Mouse (Mus musculus): ENCODE measurements around the gene Ntm. TPM values are rescaled to one million over a fixed set of nuclear protein-coding genes. Genes with fewer than 3 reads are reported as not detected.

Ntm gene
- total RNA-seq, 2 experiments from 2014 or later = 278 to 286 TPM

DNA sequence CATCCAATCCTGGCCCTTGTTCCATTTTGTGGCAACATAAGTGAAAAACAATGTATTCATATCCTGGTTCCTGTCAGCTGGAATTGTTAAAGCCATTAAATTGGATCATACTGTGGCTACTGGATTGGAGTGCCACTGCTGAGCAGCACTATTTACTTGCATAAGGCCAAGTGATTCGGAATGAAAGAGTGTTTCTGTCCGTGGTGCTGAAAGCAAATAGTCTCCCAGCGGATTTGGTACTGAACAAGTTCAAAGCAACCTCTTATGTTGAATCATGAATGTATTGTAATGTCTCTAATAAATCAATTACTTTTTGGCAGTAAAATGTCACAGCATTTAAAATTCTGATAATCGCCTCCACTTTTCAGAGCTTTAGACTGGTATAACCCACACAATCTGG lies 817.0 kb downstream of the Ntm start:
- intact Hi-C loops (cut with DNase I) = no loop called here
- no peak for DNase-seq (ENCODE audit: low spot score in 2 of 2)

DNA sequence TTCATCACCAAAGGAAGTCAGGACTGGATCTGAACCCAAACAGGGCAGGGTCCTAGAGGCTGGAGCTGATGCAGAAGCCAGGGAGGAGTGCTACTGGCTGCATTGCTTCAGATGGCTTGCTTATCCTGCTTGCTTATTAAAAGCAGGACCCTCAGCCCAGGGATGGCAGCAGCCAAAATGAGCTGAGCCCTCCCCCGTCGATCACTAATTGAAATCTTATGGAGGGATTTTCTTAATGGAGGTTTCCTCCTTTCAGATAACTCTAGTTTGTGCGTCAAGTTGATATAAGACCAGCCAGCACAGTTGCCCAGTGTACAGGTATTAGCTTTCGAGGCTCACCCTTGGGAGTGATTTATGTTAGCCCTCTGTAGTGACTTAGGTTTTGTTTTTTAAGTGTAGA lies 826.9 kb downstream of the Ntm start:
- intact Hi-C loops (cut with DNase I) = no loop called here
- no peak for DNase-seq (ENCODE audit: low spot score in 2 of 2)

DNA sequence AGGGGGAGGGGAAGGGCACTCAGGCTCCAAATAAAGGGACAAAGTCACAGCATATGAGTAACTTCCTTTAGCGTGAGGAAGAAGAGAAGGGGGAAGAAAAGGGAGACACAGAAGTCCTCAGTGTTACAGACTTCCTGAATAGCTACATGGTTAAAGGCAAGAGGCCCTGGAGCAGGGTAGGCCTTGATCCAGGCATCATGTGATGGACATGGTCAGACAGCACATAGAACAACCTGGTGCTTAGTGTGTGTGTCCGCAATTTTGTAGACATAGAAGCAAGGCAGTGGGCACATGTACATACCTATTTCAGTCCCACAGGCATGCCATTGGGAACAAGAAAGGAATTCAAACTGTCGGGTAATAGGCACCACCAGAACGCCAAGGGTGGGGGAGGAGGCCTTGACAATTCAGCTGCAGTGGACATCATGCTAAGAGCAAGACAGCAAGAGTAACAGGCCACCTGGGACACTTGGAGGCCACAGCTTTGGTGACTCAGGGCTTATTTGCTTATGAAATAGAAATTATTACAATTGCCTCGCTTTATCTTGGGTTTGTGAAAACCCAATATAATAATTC lies 832.1 kb downstream of the Ntm start:
- intact Hi-C loops (cut with DNase I) = no loop called here

DNA sequence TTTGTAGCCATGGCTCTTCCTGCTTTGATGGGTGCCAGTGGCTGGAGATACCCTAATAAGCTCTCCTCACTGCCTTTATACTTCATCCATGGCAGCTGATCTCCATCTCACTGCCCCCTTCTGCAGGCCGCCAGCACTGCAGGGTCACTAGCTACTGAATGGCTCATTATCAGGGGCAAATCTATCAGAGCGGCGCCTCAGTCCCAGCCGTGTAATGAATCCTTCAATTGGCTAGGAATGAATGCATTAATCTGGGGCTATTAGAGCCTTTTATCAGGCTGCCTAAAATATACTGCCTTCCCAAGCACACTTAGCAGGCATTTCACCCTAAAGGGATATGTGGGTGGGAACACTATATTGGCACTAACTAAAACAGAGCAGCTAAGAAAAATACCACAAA lies 832.6 kb downstream of the Ntm start:
- intact Hi-C loops (cut with DNase I) = no loop called here
- DNase-seq (ENCODE audit: low spot score in 2 of 2) = no peak

More for the DNA sequence above, 832.1 kb downstream of the Ntm start:
- no peak for DNase-seq (ENCODE audit: low spot score in 2 of 2)

DNA sequence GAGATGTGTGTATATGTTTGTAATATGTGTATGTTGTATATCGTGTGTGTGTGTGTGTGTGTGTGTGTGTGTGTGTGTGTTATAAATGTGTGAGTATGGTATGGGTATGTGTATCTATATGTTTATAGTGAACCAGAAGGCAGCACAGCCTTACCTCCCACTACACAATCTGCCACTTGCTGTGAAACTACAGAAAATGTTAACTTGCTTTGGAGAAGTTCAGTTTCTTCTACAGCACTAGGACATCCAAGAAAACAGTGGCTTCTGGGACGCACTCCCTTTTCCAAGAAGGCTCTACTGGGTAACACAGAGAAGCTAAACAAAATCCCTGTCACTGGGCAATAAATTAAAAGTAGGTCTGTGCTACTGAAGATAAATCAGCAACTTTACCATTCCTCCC lies 834.5 kb downstream of the Ntm start:
- intact Hi-C loops (cut with DNase I) = no loop called here
- no peak for DNase-seq (ENCODE audit: low spot score in 2 of 2)

DNA sequence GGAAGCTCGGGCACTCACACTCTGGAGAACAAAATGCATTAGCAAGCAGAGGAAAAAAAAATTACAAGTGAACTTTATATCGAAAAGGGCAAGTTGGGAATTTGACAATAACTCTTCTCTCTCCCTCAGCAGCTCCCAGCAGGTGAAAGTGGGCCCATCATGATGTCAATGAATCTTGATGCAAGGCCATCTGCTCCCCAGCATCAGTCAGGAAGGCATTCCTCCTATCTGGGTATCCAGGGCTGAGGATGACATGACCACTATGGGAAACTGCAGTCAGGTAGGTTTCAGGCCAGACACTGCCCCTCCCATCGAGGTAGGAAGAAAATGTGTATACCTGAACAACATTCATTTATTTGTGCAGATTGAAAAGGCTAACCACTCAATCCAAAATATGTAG lies 838.5 kb downstream of the Ntm start:
- DNase-seq (ENCODE audit: low spot score in 2 of 2) = no peak
- intact Hi-C loops (cut with DNase I) = no loop called here

DNA sequence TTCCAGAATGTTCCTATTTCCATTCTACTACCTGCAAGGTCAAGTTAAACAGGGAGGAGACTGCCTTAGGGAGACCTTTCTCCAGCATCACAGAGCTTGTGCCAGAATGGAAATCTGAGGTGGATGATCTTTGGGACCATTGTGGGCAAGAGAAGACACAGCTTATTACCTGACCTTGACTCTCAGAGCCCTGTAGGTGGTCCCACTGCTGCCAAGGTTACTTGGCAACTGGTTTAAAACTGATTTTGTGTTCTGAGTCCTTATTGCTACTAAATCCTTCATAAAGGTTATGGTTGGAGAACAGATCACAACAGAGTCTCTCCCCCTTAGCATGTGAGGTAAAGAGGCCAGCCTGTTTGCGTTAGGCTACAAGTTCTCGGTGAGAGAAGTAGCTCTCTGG lies 839.1 kb downstream of the Ntm start:
- DNase-seq (ENCODE audit: low spot score in 2 of 2) = no peak
- intact Hi-C loops (cut with DNase I) = no loop called here

DNA sequence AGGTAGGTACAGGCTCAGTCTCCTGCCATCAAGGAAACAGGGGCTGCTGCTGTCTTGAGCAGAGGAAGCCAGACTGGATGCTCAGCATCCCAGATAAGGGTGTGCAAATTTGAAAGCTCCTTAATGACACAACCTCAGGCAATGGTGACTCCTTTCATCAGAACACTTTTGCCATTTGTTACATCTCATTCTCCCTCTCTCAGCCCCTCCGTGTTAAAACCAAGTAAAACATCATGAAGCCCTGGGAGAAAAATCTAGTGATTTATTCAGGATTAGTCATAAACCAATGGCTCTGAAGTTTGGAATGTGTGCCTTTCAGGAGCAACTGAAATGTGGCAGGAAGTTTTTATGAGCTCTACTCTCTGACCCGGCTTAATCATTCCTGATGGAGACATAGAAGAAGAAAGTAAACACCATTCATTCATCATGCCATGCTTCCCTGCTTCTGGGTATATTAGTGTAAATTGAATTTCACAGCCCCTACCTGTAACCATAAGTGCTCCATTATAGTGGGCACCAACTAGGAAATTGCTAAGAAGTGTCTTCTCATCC lies 845.3 kb downstream of the Ntm start:
- no peak for DNase-seq (ENCODE audit: low spot score in 2 of 2)
- intact Hi-C loops (cut with DNase I) = no loop called here

- DNase-seq (ENCODE audit: low spot score in 2 of 2) = no peak
- intact Hi-C loops (cut with DNase I) = no loop called here
Measured at GRCm38 (mm10) chr9:29115337-29115736, 847.6 kb downstream of the Ntm start.

- no peak for DNase-seq (ENCODE audit: low spot score in 2 of 2)
- intact Hi-C loops (cut with DNase I) = no loop called here
Measured at GRCm38 (mm10) chr9:29106771-29107170, 856.2 kb downstream of the Ntm start.

DNA sequence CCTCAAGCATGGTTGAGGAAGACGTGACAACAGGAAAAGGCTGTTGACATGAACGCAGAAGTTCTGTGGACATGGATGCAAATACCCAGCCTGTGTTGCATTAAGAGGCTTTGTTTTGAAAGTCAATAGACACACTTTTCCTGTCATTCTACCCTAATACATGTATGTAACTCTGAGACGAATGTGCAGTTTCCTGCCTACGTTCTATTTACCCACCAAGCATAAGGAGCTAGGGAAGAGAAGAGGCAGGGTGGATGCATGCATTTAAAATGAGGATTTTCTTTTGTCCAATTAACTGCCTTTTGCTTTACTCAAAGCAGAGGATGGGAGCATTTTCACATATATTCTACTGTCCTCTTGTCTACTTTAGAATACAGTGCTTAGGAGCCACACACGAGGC lies 858.5 kb downstream of the Ntm start:
- intact Hi-C loops (cut with DNase I) = no loop called here
- DNase-seq (ENCODE audit: low spot score in 2 of 2) = no peak

- no peak for DNase-seq (ENCODE audit: low spot score in 2 of 2)
- intact Hi-C loops (cut with DNase I) = no loop called here
Measured at GRCm38 (mm10) chr9:29103993-29104392, 858.9 kb downstream of the Ntm start.

GRCm38 (mm10) chr9:29100624-29101023 lies 862.3 kb downstream of the Ntm start:
- intact Hi-C loops (cut with DNase I) = no loop called here
- DNase-seq (ENCODE audit: low spot score in 2 of 2) = no peak

DNA sequence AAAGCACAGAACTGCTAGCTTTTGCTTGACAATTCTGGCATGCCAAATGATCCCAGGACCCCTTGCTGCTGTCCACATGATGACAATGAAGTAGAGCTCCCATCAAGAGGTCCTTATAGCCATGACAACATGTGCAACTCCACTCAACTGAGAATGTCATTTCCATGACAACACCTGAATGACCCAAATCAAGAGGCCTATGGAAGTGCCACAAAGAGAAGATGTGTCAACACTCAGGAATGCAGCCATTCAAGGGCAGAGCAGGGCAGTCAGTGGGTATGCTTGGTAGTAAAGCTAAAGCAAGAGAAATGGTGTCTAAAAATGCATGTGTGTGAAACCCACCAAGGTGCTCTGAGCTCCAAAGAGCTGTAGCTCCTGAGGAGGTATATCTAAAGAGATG lies 870.5 kb downstream of the Ntm start:
- intact Hi-C loops (cut with DNase I) = no loop called here

GRCm38 (mm10) chr9:29088657-29089056 lies 874.3 kb downstream of the Ntm start:
- intact Hi-C loops (cut with DNase I) = no loop called here

More for the DNA sequence above, 870.5 kb downstream of the Ntm start:
- no peak for DNase-seq (ENCODE audit: low spot score in 2 of 2)

GRCm38 (mm10) chr9:29087656-29088055 lies 875.3 kb downstream of the Ntm start:
- DNase-seq (ENCODE audit: low spot score in 2 of 2) = no peak
- intact Hi-C loops (cut with DNase I) = no loop called here

More at GRCm38 (mm10) chr9:29088657-29089056, 874.3 kb downstream of the Ntm start:
- DNase-seq (ENCODE audit: low spot score in 2 of 2) = no peak

- DNase-seq (ENCODE audit: low spot score in 2 of 2) = no peak
- intact Hi-C loops (cut with DNase I) = no loop called here
Measured at GRCm38 (mm10) chr9:29087171-29087570, 875.8 kb downstream of the Ntm start.

- intact Hi-C loops (cut with DNase I) = no loop called here
- peak in 1 of 2 experiments; percentile 23 for DNase-seq (ENCODE audit: low spot score in 2 of 2)
Measured at GRCm38 (mm10) chr9:29075924-29076577, 886.9 kb downstream of the Ntm start.

GRCm38 (mm10) chr9:29075243-29075642 lies 887.7 kb downstream of the Ntm start:
- DNase-seq (ENCODE audit: low spot score in 2 of 2) = no peak
- intact Hi-C loops (cut with DNase I) = no loop called here

GRCm38 (mm10) chr9:29074494-29074893 lies 888.4 kb downstream of the Ntm start:
- DNase-seq (ENCODE audit: low spot score in 2 of 2) = no peak
- intact Hi-C loops (cut with DNase I) = no loop called here

GRCm38 (mm10) chr9:29071997-29072396 lies 890.9 kb downstream of the Ntm start:
- intact Hi-C loops (cut with DNase I) = no loop called here
- DNase-seq (ENCODE audit: low spot score in 2 of 2) = no peak

Measured in left cerebral cortex, postnatal 36 days (tissue).